Mouse (Mus musculus) left cerebral cortex, adult 2 months (tissue): ENCODE measurements at regions not wholly inside any gene's neighbourhood (a gene's known extent, or its start where the extent isn't known, plus 50 kb on each side); places are given as distances from the start of the nearest gene placed in this dataset.
A peak's percentile ranks its signal among the peaks of the same experiment; 100 is the strongest.

ENCODE experiments used
- DNase-seq, 2 experiments: peaks; one replicate each; pipeline ENCODE4 v3.0.0; 2021 to 2022; ENCODE audit warnings: low spot score in 2 of 2, mixed read lengths in 1 of 2; ENCODE audit errors: extremely low spot score in 1 of 2
- H3K27ac ChIP-seq: fragments of 200-600 bp; 2 replicates; pipeline ENCODE4 v1.8.1; 2022
- H3K4me3 ChIP-seq: fragments of 200-600 bp; 2 replicates; pipeline ENCODE4 v1.8.1; 2022
- CTCF ChIP-seq: fragments of 200-600 bp; IDR thresholded peaks from 2 replicates; pipeline ENCODE4 v1.8.1; 2022; ENCODE audit warnings: antibody characterized with exemption, mild to moderate bottlenecking, moderate library complexity
- intact Hi-C: fragments of 180-260 bp; cut with DNase I; formaldehyde crosslinking; loops from one replicate; pipeline ENCODE4 v1.15.1; 2025

DNA sequence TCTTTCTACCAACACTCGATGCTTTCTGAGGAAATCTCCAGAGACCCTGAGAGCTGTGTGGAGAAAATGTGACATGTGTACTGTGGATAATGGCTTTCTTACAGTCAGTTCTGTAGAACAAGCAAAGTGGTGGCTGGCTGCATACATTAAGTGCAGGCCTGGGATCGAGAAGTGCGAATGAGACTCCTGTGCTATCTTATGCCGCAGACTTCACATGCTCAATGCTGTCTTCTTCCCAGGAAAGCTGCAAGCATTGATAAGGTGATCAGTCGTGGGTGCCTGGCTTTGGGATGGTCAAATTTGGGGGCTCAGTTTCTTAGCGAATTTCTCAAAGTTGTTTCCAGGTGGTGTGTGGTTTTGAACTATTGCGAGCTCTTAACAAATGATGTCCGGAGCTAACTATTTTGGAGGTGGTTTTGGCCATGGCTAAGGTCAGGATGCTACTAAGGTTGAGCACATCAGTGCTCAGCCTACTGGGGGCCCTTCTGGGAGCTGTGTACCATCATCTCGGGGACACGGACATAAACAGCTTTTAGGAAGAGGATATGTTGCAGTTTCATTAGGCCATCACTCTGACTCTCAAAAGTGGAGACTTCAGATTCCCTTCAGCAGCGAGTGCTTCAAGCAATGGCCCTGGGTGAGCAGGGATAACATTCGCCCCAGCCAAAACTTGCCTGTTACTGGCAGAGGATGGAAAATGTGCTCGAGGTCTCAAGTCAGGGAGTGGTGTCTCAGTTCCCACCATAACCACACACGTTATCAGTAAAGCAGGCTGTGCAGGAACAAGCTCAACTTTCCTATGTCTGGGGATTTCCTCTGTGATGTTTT is 646.7 kb downstream of the Zfp706 start:
- TF ChIP-seq CTCF: no peak
- H3K27ac ChIP-seq: no peak overlapping the region
- no peak overlapping the region for H3K4me3 ChIP-seq
- intact Hi-C loops: no loop called here
- DNase-seq: no peak

DNA sequence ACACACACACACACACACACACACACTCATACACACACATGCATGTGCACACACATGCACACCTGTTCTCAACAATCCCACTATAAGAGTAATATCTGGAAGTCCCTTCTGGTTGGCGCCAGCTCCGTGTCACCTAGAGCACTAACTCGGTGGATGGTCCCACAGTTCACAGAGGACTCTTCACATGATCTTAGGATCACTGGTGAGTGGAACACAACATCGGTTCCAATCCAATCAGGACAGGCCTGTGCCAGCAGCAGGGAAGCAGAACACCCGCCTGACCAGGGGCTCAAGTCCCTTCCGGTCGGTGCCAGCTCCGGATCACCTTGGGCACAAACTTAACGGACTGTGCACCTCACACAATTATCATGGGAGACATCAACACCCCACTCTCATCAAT is 651.7 kb downstream of the Zfp706 start:
- no peak for DNase-seq
- no peak for TF ChIP-seq CTCF
- Histone ChIP-seq H3K27ac (no peak overlapping the region), H3K4me3 (no peak overlapping the region)
- intact Hi-C loops: no loop called here

GRCm38 (mm10) chr15:36354545-36354944 is 653.0 kb downstream of the Zfp706 start:
- DNase-seq: no peak
- H3K27ac ChIP-seq: no peak overlapping the region
- no peak for TF ChIP-seq CTCF
- intact Hi-C loops: no loop called here
- H3K4me3 ChIP-seq: no peak overlapping the region

GRCm38 (mm10) chr15:36353793-36354192 is 653.8 kb downstream of the Zfp706 start:
- intact Hi-C loops: no loop called here
- Histone ChIP-seq H3K4me3 (no peak overlapping the region), H3K27ac (no peak overlapping the region)
- TF ChIP-seq CTCF: no peak
- no peak for DNase-seq

DNA sequence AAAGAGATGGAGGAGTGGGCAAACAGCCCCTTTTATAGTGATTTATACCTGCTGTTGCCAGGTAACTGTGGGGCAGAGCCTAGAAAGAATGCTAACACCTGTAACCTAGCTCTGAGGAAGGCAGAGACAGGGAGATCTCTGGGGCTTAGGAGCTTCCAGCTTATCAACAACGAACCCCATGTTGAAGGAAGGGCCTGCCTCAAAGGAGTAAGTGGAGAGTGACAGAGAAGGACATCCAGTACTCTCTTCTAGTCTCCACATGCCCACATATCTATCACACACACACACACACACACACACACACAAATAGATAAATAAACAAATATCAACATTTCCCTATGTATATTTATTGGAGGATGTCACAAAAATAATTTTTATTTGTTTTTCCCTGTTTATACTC is 654.6 kb downstream of the Zfp706 start:
- TF ChIP-seq CTCF: no peak
- no peak for DNase-seq
- Histone ChIP-seq H3K27ac (no peak overlapping the region), H3K4me3 (no peak overlapping the region)
- intact Hi-C loops: no loop called here

GRCm38 (mm10) chr15:36351693-36352092 is 655.9 kb downstream of the Zfp706 start:
- intact Hi-C loops: no loop called here
- no peak overlapping the region for H3K27ac ChIP-seq
- DNase-seq: no peak
- no peak overlapping the region for H3K4me3 ChIP-seq
- no peak for TF ChIP-seq CTCF

- intact Hi-C loops: no loop called here
- DNase-seq: no peak
- Histone ChIP-seq H3K27ac (no peak overlapping the region), H3K4me3 (no peak overlapping the region)
- TF ChIP-seq CTCF: no peak
Measured at GRCm38 (mm10) chr15:36348348-36348747, 659.2 kb downstream of the Zfp706 start.

DNA sequence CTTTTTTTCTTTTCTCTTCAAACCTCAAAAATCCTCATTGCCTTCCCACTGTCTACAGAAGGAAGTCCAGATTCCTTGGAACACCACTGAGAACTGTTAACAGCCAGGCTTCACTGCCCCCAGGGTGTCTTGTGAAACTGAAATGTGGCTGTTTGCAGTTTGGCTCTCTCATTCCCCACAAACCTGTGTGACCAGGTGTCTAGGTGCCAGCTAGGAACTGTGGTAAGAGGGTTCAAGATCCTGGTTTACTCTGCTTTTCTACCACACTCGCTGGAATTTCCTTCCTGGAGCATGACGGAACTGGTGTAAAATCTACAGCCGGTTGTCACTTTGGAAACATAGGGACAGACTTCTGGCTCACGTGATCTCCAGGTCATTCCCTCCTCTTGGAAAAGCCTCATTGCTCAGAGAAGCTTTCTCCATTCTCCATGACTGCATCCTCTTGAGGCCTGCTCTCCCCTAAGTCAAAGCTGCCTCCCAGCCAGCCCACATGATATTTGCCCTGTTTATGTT is 660.2 kb downstream of the Zfp706 start:
- intact Hi-C loops: no loop called here
- no peak for DNase-seq
- no peak for TF ChIP-seq CTCF

GRCm38 (mm10) chr15:36346126-36346525 is 661.4 kb downstream of the Zfp706 start:
- Histone ChIP-seq H3K4me3 (no peak overlapping the region), H3K27ac (no peak overlapping the region)
- peak in 1 of 2 experiments; percentile 8 for DNase-seq
- TF ChIP-seq CTCF: no peak
- intact Hi-C loops: no loop called here

More for the DNA sequence above, 660.2 kb downstream of the Zfp706 start:
- Histone ChIP-seq H3K4me3 (no peak overlapping the region), H3K27ac (no peak overlapping the region)

- DNase-seq: peak; percentile 25 to 40
- intact Hi-C loops: no loop called here
- Histone ChIP-seq H3K27ac (no peak overlapping the region), H3K4me3 (no peak overlapping the region)
- no peak for TF ChIP-seq CTCF
Measured at GRCm38 (mm10) chr15:36345413-36345812, 662.2 kb downstream of the Zfp706 start.

DNA sequence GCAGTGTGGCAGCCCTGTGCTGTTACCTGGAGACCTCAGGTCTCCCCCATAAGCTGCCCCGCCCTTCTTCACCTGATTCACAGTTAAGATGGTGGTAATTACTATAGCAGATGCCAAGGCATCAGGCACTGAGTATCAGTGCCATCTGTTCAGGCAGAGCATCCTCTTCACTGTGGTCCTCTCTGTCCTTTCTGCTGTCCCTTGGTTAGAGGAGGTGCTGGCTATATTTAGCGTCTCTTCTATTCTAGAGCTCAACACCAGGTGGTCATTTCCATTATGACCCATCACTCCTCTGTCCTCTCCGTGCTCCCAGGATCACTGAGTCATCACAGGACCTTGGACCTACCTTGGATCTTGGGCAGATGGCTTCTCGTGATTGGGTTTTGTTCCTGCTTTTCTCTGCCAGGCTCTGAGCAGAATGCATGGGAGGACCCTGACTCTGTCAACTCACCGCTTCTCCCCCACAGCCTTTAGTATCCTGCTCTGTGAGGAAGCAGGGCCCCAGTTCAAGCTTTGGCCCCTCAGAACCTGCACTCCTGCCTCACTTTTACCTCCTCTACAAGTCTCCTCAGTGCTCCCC is 667.5 kb downstream of the Zfp706 start:
- TF ChIP-seq CTCF: no peak
- Histone ChIP-seq H3K4me3 (no peak overlapping the region), H3K27ac (no peak overlapping the region)
- DNase-seq: no peak
- intact Hi-C loops: no loop called here

- no peak for DNase-seq
- intact Hi-C loops: no loop called here
- no peak for TF ChIP-seq CTCF
- Histone ChIP-seq H3K4me3 (no peak overlapping the region), H3K27ac (no peak overlapping the region)
Measured at GRCm38 (mm10) chr15:36338766-36339165, 668.8 kb downstream of the Zfp706 start.
